In genomic region chr15:27629800-27630600, GRCm38 (mm10) we compare ENCODE assay signal across 8 mouse cellular contexts. TPM values are rescaled to one million over a fixed set of nuclear protein-coding genes. Genes with fewer than 3 reads are reported as not detected.
A peak's percentile ranks its signal among the peaks of the same experiment; 100 is the strongest.
DNase-seq lines count a peak whose midpoint lies in the region; ATAC-seq and TF ChIP-seq lines count a peak whose summit lies in the region.

No protein-coding gene starts in this region.

- peak; percentile 18 to 55 for DNase-seq in cerebellum, postnatal 10 days
- no peak for DNase-seq in cerebellum, adult 11 months
- peak; percentile 39 to 48 for DNase-seq in B cell, adult 2 months
- peak; percentile 40 for DNase-seq in hindbrain, embryonic 11.5 days (ENCODE audit: low spot score)
- DNase-seq in liver, adult 2 months (ENCODE audit: extremely low read depth, low read depth, low spot score): peak; percentile 63
- peak; percentile 23 for DNase-seq in neural tube, embryonic 11.5 days (ENCODE audit: low spot score)
- no peak for DNase-seq in right cerebral cortex, postnatal 4 days

- H3K27ac ChIP-seq in embryonic facial prominence, embryonic 12.5 days: peak overlapping the region; percentile 43; the same call in 1 of the 2 replicates
- no peak overlapping the region for H3K27ac ChIP-seq in hindbrain, embryonic 11.5 days (ENCODE audit: low read depth, low read length)
- peak overlapping the region; percentile 92 for H3K27ac ChIP-seq in liver, adult 2 months (replicated peaks; ENCODE audit: insufficient read depth, low read depth, low read length)
- no peak overlapping the region for H3K27ac ChIP-seq in neural tube, embryonic 11.5 days (ENCODE audit: low read depth, low read length)

- 3% methylated on average over 51 of the region's 53 CpGs for WGBS in embryonic facial prominence, embryonic 12.5 days
- 4% methylated on average over 43 of the region's 53 CpGs for WGBS in hindbrain, embryonic 11.5 days
- under 1% methylated on average over 53 of the region's 53 CpGs for WGBS in liver, adult 2 months
- 4% methylated on average over 31 of the region's 53 CpGs for WGBS in neural tube, embryonic 11.5 days

- H3K79me2 ChIP-seq in liver, adult 2 months (ENCODE audit: control insufficient read depth, insufficient read depth, low read length): peaks cover 24% of the 10 kb centered on the region

- no peaks in the 10 kb centered on the region for H3K27me3 ChIP-seq in embryonic facial prominence, embryonic 12.5 days
- no peaks in the 10 kb centered on the region for H3K27me3 ChIP-seq in hindbrain, embryonic 11.5 days (ENCODE audit: control insufficient read depth, insufficient read depth, low read length)
- no peaks in the 10 kb centered on the region for H3K27me3 ChIP-seq in liver, adult 2 months (ENCODE audit: control insufficient read depth, insufficient read depth, low read length)
- H3K27me3 ChIP-seq in neural tube, embryonic 11.5 days (ENCODE audit: control insufficient read depth, insufficient read depth, low read length): no peaks in the 10 kb centered on the region

- H3K36me3 ChIP-seq in embryonic facial prominence, embryonic 12.5 days: peaks cover 17% of the 10 kb centered on the region; the same call in 1 of the 2 replicates
- H3K36me3 ChIP-seq in hindbrain, embryonic 11.5 days (ENCODE audit: control insufficient read depth, insufficient read depth, low read length): no peaks in the 10 kb centered on the region
- no peaks in the 10 kb centered on the region for H3K36me3 ChIP-seq in liver, adult 2 months (ENCODE audit: control insufficient read depth, insufficient read depth, low read length)
- no peaks in the 10 kb centered on the region for H3K36me3 ChIP-seq in neural tube, embryonic 11.5 days (ENCODE audit: control insufficient read depth, insufficient read depth, low read length)

- H3K9ac ChIP-seq in embryonic facial prominence, embryonic 12.5 days: peak overlapping the region; percentile 79
- peak overlapping the region; percentile 72 for H3K9ac ChIP-seq in hindbrain, embryonic 11.5 days (ENCODE audit: low read depth, low read length)
- H3K9ac ChIP-seq in liver, adult 2 months (ENCODE audit: low read depth, low read length): peak overlapping the region; percentile 96
- H3K9ac ChIP-seq in neural tube, embryonic 11.5 days (ENCODE audit: low read length): peak overlapping the region; percentile 79

- no peak for TF ChIP-seq CTCF in liver, adult 2 months (IDR thresholded peaks at IDR 0.05; ENCODE audit: low read depth, low read length)

- H3K4me1 ChIP-seq in embryonic facial prominence, embryonic 12.5 days: peaks cover 16% of the 10 kb centered on the region
- H3K4me1 ChIP-seq in hindbrain, embryonic 11.5 days (replicated peaks; ENCODE audit: control insufficient read depth, insufficient read depth, low read length): no peaks in the 10 kb centered on the region; the same call in none of the 2 replicates
- H3K4me1 ChIP-seq in liver, adult 2 months (ENCODE audit: control insufficient read depth, insufficient read depth, low read length): peaks cover 35% of the 10 kb centered on the region
- peaks cover 8% of the 10 kb centered on the region for H3K4me1 ChIP-seq in neural tube, embryonic 11.5 days (ENCODE audit: control insufficient read depth, insufficient read depth, low read length)

- peak overlapping the region; percentile 71 for H3K4me2 ChIP-seq in embryonic facial prominence, embryonic 12.5 days (replicated peaks)
- H3K4me2 ChIP-seq in hindbrain, embryonic 11.5 days (replicated peaks; ENCODE audit: low read depth, low read length): peak overlapping the region; percentile 75
- H3K4me2 ChIP-seq in neural tube, embryonic 11.5 days (ENCODE audit: low read depth): peak overlapping the region; percentile 83

- H3K4me3 ChIP-seq in embryonic facial prominence, embryonic 12.5 days: peak overlapping the region; percentile 80
- peak overlapping the region; percentile 70 for H3K4me3 ChIP-seq in hindbrain, embryonic 11.5 days (ENCODE audit: low read depth, low read length)
- peak overlapping the region; percentile 91 for H3K4me3 ChIP-seq in liver, adult 2 months (ENCODE audit: insufficient read depth, low read depth, low read length)
- peak overlapping the region; percentile 91 for H3K4me3 ChIP-seq in neural tube, embryonic 11.5 days (ENCODE audit: low read depth, low read length)

- no peak for TF ChIP-seq POLR2A in liver, adult 2 months (IDR thresholded peaks at IDR 0.05; ENCODE audit: extremely low read depth, insufficient read depth, low read length)

- no peaks in the 10 kb centered on the region for H3K9me3 ChIP-seq in embryonic facial prominence, embryonic 12.5 days
- no peaks in the 10 kb centered on the region for H3K9me3 ChIP-seq in hindbrain, embryonic 11.5 days (ENCODE audit: control insufficient read depth, low read length)
- H3K9me3 ChIP-seq in neural tube, embryonic 11.5 days (ENCODE audit: control insufficient read depth, low read length): no peaks in the 10 kb centered on the region

- peak; percentile 78 for ATAC-seq in embryonic facial prominence, embryonic 12.5 days (ENCODE audit: insufficient number of reproducible peaks, insufficient read depth, low FRiP score, low TSS enrichment)
- ATAC-seq in hindbrain, embryonic 11.5 days (ENCODE audit: low FRiP score): peak; percentile 78; the same call in 1 of the 2 replicates
- ATAC-seq in neural tube, embryonic 11.5 days (ENCODE audit: insufficient read depth, low FRiP score, low TSS enrichment): no peak; the same call in none of the 2 replicates

RNA-seq across cellular contexts. Expression of gene Otulin, which starts 0.5 kb away (rescaled TPM):
- 35.4 and 35.6 TPM in 2 replicates for polyA plus RNA-seq in embryonic facial prominence, embryonic 12.5 days (2016; fragmentation: Nextera tagmentation; extraction: Ambion mirVana)
- polyA plus RNA-seq in hindbrain, embryonic 11.5 days (2014; fragmentation: Nextera tagmentation; extraction: Ambion mirVana): 31.8 and 32.0 TPM in 2 replicates
- 29.7 and 33.4 TPM in 2 replicates for total RNA-seq in liver, adult 2 months (2014; rRNA removed)
- polyA plus RNA-seq in liver, adult 2 months (2012; rRNA removed): 49.3 and 58.0 TPM in 2 replicates
- 32.8 and 34.6 TPM in 2 replicates for polyA plus RNA-seq in neural tube, embryonic 11.5 days (2014; fragmentation: Nextera tagmentation; extraction: Ambion mirVana)

RNA-seq across cellular contexts. Expression of gene Otulinl, which starts 51.4 kb away (rescaled TPM):
- 17.3 and 19.9 TPM in 2 replicates for polyA plus RNA-seq in embryonic facial prominence, embryonic 12.5 days (2016; fragmentation: Nextera tagmentation; extraction: Ambion mirVana)
- polyA plus RNA-seq in hindbrain, embryonic 11.5 days (2014; fragmentation: Nextera tagmentation; extraction: Ambion mirVana): 6.9 and 9.7 TPM in 2 replicates
- total RNA-seq in liver, adult 2 months (2014; rRNA removed): 2.1 and 3.4 TPM in 2 replicates
- polyA plus RNA-seq in liver, adult 2 months (2012; rRNA removed): 0.36 and 0.78 TPM in 2 replicates
- polyA plus RNA-seq in neural tube, embryonic 11.5 days (2014; fragmentation: Nextera tagmentation; extraction: Ambion mirVana): 8.0 and 9.8 TPM in 2 replicates

Comparison
In these comparisons a context has a peak if more than half of its experiments do, and no peak if none do; other contexts are left out.
1. DNase-seq: peak in cerebellum, postnatal 10 days (2 of 2), B cell, adult 2 months (2 of 2), hindbrain, embryonic 11.5 days (single experiment), liver, adult 2 months (single experiment) and neural tube, embryonic 11.5 days (single experiment); none in cerebellum, adult 11 months (single experiment) and right cerebral cortex, postnatal 4 days (single experiment).
2. H3K27ac ChIP-seq: peak in embryonic facial prominence, embryonic 12.5 days (single experiment) and liver, adult 2 months (single experiment); none in hindbrain, embryonic 11.5 days (single experiment) and neural tube, embryonic 11.5 days (single experiment).
3. Peak in every context shown above with its lines, with median percentiles within 50 percentile points of each other: H3K4me2 ChIP-seq, H3K4me3 ChIP-seq and H3K9ac ChIP-seq.